Mouse (Mus musculus) neural tube, embryonic 14.5 days (tissue): ENCODE data around the gene Tek. TPM values are rescaled to one million over a fixed set of nuclear protein-coding genes. Genes with fewer than 3 reads are reported as not detected.

Experiments used
- ATAC-seq: fragments of 200-750 bp; cut with Nextera tagmentation; 2 replicates; pipeline ENCODE4 v1.8.0; 2017; ENCODE audit warnings: low read depth, mild to moderate bottlenecking, moderate TSS enrichment, moderate library complexity
- H3K27ac ChIP-seq: fragments of 300-500 bp; sonication (generic); 2 replicates; pipeline ENCODE4 v1.5.1; 2014; ENCODE audit warnings: low read depth, mild to moderate bottlenecking, control low read depth, low read length, moderate library complexity, mixed read lengths
- H3K27me3 ChIP-seq: fragments of 300-500 bp; sonication (generic); 2 replicates; pipeline ENCODE4 v1.6.1; 2014; ENCODE audit warnings: low read length; ENCODE audit not compliant: control insufficient read depth, insufficient read depth
- H3K36me3 ChIP-seq: fragments of 300-500 bp; sonication (generic); 2 replicates; pipeline ENCODE4 v1.6.1; 2014; ENCODE audit warnings: low read length, mixed read lengths; ENCODE audit not compliant: control insufficient read depth, insufficient read depth
- H3K4me1 ChIP-seq: fragments of 300-500 bp; sonication (generic); 2 replicates; pipeline ENCODE4 v1.6.1; 2014; ENCODE audit warnings: low read length; ENCODE audit not compliant: control insufficient read depth, insufficient read depth
- H3K4me2 ChIP-seq: fragments of 300-500 bp; sonication (generic); 2 replicates; pipeline ENCODE4 v1.6.1; 2014; ENCODE audit warnings: mild to moderate bottlenecking, low read depth, low read length, control low read depth
- H3K4me3 ChIP-seq: fragments of 300-500 bp; sonication (generic); 2 replicates; pipeline ENCODE4 v1.5.1; 2014; ENCODE audit warnings: low read depth, low read length, control low read depth, mixed read lengths
- H3K9ac ChIP-seq: fragments of 300-500 bp; sonication (generic); replicated peaks from 2 replicates; pipeline ENCODE4 v1.6.1; 2014; ENCODE audit warnings: low read depth, mild to moderate bottlenecking, control low read depth, low read length, mixed read lengths
- H3K9me3 ChIP-seq: fragments of 300-500 bp; sonication (generic); 2 replicates; pipeline ENCODE4 v1.6.1; 2016; ENCODE audit warnings: low read length; ENCODE audit not compliant: control insufficient read depth
- WGBS: fragments of 180-500 bp; shearing (Covaris S2); extraction: QIAGEN DNeasy Blood & Tissue Kit; methylation state at CpG from one replicate; pipeline ENCODE4 v1.1.7; 2014; 5-methylcytosine and 5-hydroxymethylcytosine counted together
- polyA plus RNA-seq: library from polyadenylated mRNA; unstranded; fragments of >200 nt; fragmentation: Nextera tagmentation; extraction: Ambion mirVana; gene quantifications from 2 replicates; pipeline ENCODE4 v1.2.1, GENCODE M21; 2014

The Tek gene
- polyA plus RNA-seq, 1 experiment from 2014 or later: 5.1 TPM

DNA sequence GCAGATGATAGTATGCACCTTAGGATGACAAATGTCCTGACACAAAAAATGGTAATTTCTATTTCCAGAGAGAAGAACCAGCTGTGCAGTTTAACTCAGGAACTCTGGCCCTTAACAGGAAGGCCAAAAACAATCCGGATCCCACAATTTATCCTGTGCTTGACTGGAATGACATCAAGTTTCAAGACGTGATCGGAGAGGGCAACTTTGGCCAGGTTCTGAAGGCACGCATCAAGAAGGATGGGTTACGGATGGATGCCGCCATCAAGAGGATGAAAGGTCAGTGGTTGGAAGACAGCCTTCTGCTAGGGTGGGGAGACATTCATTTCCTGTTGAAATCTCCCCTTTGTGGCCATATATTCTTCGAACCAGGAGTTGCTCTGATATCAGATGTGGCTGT is 114.2 kb downstream of the Tek start:
- Histone ChIP-seq H3K4me3 (no peak overlapping the region), H3K36me3 (no peaks in the 10 kb centered on the region), H3K4me2 (no peak overlapping the region), H3K9ac (no peak overlapping the region), H3K27me3 (no peaks in the 10 kb centered on the region), H3K4me1 (no peaks in the 10 kb centered on the region), H3K9me3 (no peaks in the 10 kb centered on the region), H3K27ac (no peak overlapping the region)
- no peak for ATAC-seq
- WGBS: 94% methylated on average over 7 of the region's 7 CpGs

DNA sequence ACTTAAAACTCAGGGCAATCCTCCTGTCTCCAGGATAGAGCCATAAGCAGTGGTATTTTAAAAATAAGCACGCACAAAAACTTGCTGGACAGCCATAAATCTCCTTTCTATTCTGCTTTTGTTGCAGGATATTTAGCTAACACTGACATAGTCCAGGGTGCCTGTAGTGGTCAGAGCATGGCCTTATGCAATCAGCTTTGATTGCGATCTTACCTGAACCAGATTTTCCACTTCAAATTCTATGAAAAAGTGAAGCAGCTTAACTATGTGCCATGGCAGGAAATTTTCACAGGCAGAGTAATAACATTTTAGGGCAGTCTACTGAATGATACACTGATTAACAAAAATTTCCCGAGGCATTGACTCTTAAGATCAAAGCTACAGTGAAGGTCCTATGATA is 115.2 kb downstream of the Tek start:
- H3K27me3 ChIP-seq: no peaks in the 10 kb centered on the region
- no peak for ATAC-seq
- no peak overlapping the region for H3K27ac ChIP-seq
- 87% methylated on average over 3 of the region's 3 CpGs for WGBS
- no peaks in the 10 kb centered on the region for H3K4me1 ChIP-seq
- no peaks in the 10 kb centered on the region for H3K9me3 ChIP-seq
- no peak overlapping the region for H3K4me2 ChIP-seq
- H3K9ac ChIP-seq: no peak overlapping the region
- no peaks in the 10 kb centered on the region for H3K36me3 ChIP-seq
- H3K4me3 ChIP-seq: no peak overlapping the region

DNA sequence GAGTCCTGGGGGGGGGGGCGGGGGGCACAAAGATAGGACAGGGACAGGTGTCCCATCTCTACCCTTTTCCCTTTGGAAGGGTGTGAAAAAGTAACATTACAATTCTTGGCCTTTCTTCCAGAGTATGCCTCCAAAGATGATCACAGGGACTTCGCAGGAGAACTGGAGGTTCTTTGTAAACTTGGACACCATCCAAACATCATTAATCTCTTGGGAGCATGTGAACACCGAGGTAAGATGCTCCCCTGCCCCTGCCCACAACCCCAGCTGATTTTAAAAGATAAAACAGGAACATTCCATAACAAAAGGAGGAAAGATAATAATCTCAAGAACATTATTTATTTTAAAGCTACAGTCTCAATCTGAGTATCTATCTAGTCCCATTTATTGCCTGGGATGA is 116.1 kb downstream of the Tek start:
- H3K4me2 ChIP-seq: no peak overlapping the region
- no peaks in the 10 kb centered on the region for H3K9me3 ChIP-seq
- no peak overlapping the region for H3K27ac ChIP-seq
- 61% methylated on average over 3 of the region's 3 CpGs for WGBS
- no peaks in the 10 kb centered on the region for H3K4me1 ChIP-seq
- no peak for ATAC-seq
- H3K4me3 ChIP-seq: no peak overlapping the region
- no peak overlapping the region for H3K9ac ChIP-seq
- H3K27me3 ChIP-seq: no peaks in the 10 kb centered on the region
- no peaks in the 10 kb centered on the region for H3K36me3 ChIP-seq

DNA sequence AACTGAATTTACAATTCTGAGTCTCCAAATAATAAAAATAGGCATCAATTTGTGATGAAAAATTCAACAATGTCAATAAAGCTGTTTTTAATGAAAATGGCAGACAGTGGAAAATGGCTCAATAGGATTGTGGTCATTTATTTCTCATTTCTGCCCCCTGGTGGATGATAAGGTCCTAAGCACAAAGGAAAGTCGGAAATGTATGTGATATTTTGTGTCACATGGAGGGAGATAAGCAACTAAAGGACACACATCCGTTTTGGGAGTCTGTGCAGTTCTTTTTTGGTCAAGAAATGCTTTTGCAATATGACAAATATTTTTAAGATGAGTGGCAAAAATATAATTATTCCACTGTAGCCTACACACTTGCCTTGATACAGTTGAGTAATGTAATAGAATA is 161.7 kb downstream of the Tek start:
- Histone ChIP-seq H3K27ac (no peak overlapping the region), H3K4me2 (no peak overlapping the region), H3K27me3 (no peaks in the 10 kb centered on the region), H3K9me3 (no peaks in the 10 kb centered on the region), H3K4me3 (no peak overlapping the region), H3K36me3 (no peaks in the 10 kb centered on the region), H3K9ac (no peak overlapping the region), H3K4me1 (no peaks in the 10 kb centered on the region)
- ATAC-seq: no peak
- WGBS: 33% methylated on average over 2 of the region's 2 CpGs

DNA sequence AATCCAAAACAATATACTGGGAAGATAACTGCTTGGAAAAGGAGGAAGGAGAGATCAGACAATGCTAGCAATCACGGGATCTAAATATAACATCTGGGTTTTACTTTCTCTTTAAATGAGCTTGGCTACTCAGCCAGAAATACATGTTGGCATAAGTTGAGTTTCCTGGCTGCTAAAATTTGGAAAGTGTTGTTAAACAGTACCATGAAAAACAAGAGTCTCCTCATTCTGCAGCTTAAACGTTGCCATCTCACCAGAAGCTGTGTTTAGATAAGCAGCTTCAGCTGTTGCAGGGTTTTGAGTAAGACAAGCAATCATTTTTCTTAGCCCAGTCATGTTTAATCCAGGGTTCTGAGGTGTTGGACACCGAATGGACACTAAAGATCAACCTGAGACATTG is 162.7 kb downstream of the Tek start:
- ATAC-seq: no peak
- Histone ChIP-seq H3K36me3 (no peaks in the 10 kb centered on the region), H3K4me1 (no peaks in the 10 kb centered on the region), H3K4me2 (no peak overlapping the region), H3K27ac (no peak overlapping the region), H3K9me3 (no peaks in the 10 kb centered on the region), H3K9ac (no peak overlapping the region), H3K27me3 (no peaks in the 10 kb centered on the region), H3K4me3 (no peak overlapping the region)
- WGBS: 78% methylated on average over 3 of the region's 3 CpGs

Other genes with a start within 250 kb of the Tek start
- gene Gm10306, start 182.7 kb upstream of the Tek start, polyA plus RNA-seq: 0.62 TPM in 1 of 2 replicates, not detected in the other
- 19.4 and 23.6 TPM in 2 replicates for gene Caap1, start 182.5 kb upstream of the Tek start, polyA plus RNA-seq
- gene Plaa, start 136.0 kb upstream of the Tek start, polyA plus RNA-seq: 72.8 and 91.0 TPM in 2 replicates
- gene Ift74, start 124.8 kb upstream of the Tek start, polyA plus RNA-seq: 23.1 and 29.2 TPM in 2 replicates
- 0.27 and 0.31 TPM in 2 replicates for gene Lrrc19, start 89.1 kb upstream of the Tek start, polyA plus RNA-seq
- 0.74 TPM in 1 of 2 replicates, not detected in the other for gene Eqtn, start 189.6 kb downstream of the Tek start, polyA plus RNA-seq
- 34.5 and 46.8 TPM in 2 replicates for gene Mysm1, start 239.8 kb downstream of the Tek start, polyA plus RNA-seq